Mouse (Mus musculus): ENCODE data around the gene Galk1.

DNA sequence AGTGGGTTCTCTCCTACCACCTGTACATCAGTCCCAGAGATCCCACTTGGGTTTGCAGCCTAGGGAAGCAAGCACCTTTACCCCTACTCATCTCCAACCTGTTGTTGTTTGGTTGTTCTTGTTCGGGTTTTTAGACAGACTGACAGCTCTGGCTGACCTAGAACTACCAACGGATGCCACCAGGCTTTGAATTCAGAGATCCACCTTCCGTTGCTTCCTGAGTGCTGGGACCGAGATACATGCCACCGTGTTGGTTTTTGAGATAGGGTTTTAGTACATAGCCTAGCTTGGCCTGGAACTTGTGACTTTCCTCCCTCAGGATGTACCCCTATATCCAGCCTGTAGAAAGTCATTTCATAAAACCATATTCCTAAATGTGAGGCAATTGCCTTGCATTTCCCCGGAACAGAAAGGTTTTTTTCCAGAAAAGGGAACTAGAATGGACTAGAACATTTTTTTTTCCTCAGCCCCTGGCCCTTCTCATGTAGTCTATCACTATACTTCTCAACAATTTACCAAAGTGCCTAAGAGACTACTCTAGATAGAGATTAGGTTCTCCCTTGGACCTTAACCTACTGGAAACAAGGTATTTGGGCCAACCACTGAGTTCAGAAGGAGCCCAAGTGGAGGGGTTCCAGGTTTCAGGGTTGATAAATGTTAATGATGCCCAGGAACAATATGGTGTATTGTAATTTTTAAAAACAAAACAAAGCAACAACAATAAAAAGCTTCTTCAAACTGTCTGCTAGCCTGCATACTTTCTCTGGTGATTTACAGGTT is 16.8 kb upstream of the Galk1 start:
- TF ChIP-seq CTCF (IDR thresholded peaks at IDR 0.05; ENCODE audit: control insufficient read depth, insufficient read depth, insufficient read length): no peak
- TF ChIP-seq MYOG (IDR thresholded peaks at IDR 0.05; ENCODE audit: control insufficient read depth, extremely low read depth, insufficient read length): no peak
- TF ChIP-seq MAX (IDR thresholded peaks at IDR 0.05): no peak
- no peak for TF ChIP-seq MYOD1 (IDR thresholded peaks at IDR 0.05; ENCODE audit: control insufficient read depth, insufficient read length, low read depth)
